Mouse (Mus musculus): Measurements from ENCODE around the gene Csnk1e. TPM values are rescaled to one million over a fixed set of nuclear protein-coding genes. Genes with fewer than 3 reads are reported as not detected.
"Not testable (repeated sequence)": the region's sequence is repeated elsewhere in the genome, so short reads cannot be mapped to it uniquely, and the experiment has no call there.

The Csnk1e gene
- total RNA-seq (2021): 10 to 100 TPM; 69.2 to 80.6 TPM
- long read RNA-seq, experiment 1, transcript Csnk1e-202 (11 exons, 1,391 nt): major isoform, 44 of 69 reads
- long read RNA-seq, experiment 1, partial matches to known transcripts: 2 of 69 reads
- long read RNA-seq, experiment 1, other reads (novel, unspliced or antisense): 17 of 69 reads
- long read RNA-seq, experiment 2, transcript Csnk1e-202 (11 exons, 1,391 nt): major isoform, 50 of 91 reads
- long read RNA-seq, experiment 2, transcript Csnk1e-201 (11 exons, 2,694 nt): minor isoform, 5 of 91 reads
- long read RNA-seq, experiment 2, partial matches to known transcripts: 13 of 91 reads
- long read RNA-seq, experiment 2, other reads (novel, unspliced or antisense): 21 of 91 reads

DNA sequence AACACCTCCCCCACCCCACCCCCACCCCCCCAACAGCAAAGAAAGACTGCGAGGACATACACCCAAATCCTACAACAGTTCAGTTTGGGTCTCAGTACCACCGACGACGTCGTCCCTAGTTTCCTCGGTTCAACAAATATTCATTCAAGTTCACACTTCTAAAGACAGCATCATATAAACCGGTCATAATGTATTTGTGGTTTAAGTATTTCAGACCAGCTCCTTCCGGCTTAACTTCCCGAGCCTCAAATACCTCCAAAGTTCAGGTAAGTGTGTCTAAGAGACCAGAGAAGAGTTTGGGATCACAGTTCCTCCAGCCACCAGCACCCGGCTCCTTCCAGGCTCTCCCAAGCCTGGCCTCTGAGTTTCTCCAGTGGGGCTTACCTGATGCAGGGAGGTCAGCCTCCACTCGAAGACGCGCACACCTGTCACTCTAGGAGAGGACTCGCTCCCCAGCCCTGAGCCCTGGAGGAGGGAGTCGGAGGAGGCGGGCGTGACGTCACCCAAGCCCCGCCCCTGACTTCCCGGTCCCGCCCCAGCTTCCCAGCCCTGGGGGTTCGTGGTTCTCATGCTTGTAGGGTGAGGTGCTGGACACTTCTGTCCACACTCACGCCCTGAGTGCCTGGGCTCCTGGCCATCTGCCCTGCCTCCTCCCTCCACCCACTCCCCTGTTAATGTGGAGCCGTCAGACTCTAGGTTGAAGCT is at the start of gene Csnk1e:
TSS of gene Csnk1e (minus strand) at position 461 of the 705 bp plus-strand sequence.
- DNase-seq (ENCODE audit: low spot score in 2 of 2): peak; percentile 64 to 73

DNA sequence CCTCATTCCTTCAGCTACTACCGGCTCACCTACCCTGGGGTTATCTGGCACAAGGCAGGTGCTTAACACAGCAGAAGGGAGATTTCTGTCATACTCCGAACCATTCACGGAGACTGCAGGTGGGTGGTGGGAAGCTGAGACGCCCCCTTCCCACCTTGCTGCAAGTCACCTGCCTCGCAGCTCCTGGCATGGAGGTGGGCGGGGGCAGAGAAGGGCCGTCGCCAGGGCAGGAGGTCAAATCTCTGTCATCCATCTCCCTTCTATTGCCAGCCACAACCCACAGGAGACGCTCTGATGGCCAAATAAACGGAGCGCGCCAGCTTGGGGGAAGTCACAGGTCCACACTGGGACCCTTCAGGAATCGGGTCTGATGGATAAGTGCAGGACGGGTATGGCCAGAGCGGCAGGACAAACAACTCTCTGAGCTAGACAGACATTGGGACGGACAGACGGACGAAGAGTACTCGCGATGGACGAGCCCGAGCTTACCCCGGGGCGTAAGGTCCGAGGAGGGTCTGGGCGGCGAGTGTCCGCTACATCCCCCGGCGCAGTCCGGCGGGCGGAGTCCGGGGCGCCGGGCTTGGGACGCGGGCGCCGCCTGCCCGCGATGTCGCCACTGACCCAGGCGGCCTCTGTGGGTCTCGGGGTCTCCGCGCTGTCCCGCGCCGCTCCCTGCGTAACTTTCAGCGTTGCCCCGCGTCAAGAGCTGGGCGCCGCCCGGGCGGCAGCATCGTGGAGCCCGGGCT is 49.5 kb upstream of the Csnk1e start, which contains the start of gene Kcnj4:
TSS of gene Kcnj4 (minus strand) at position 535 of the 746 bp plus-strand sequence.
- no peak for DNase-seq (ENCODE audit: low spot score in 2 of 2)

DNA sequence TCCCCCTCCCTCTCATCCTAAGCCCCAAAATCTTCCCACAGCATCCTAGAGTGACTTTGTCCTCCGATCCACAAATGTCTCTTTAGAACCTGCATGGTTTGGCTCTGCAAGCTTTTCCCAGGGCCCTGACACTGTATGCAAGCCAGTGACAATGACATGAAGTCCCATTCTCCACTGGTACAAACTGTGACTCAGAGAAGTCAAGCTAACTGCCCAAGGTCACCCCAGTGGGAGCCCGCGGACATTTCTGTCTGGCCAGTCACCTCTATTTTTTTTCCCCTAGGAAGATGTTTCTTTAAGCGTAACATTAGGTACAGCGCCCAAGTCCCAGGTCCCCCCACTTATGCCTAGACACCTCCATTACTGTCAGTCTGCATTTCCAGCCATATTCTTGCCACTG is 48.1 kb upstream of the Csnk1e start:
- DNase-seq (ENCODE audit: low spot score in 2 of 2): peak in 1 of 2 experiments; percentile 45

DNA sequence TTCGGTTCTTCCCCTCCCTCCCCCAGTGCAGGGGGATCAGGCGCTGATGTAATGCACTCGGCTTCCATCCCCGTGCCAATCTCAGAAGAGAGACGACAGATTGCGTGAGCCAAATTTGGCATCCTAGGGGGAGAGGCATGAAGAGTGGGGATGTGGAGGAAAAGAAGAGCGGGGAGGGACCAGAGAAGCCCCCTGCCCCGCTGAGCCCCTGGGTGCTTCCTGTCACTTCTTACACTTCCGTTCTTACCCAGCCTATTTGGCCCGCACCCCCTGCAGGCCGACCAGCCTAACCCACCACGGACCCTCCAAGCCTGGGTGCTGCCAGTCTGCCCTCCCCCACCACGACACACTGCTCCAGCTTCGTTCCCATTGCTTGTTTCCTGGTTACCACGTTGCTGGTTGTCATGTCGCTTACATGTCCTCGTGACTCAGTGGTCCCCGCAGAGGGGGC is 47.5 kb upstream of the Csnk1e start:
- DNase-seq (ENCODE audit: low spot score in 2 of 2): no peak

DNA sequence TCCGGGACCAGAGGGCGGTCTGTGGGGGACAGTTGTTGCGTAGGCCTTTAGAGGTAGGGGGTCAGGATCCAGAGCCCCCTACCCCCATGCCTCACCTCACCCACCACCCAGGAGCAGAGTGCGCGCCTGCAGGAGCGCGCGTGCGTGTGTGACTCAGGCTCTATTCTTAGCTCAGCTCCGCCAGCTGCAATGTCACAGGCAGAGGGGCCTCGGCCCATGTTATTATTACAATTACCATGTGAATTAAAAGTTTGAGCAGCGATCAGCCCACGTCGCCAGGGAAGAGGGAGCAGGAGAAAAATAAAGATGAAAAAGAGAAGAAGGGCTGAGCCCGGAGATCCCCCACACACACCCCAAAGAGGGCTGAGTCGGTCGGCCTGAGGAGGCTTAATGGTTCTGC is 44.7 kb upstream of the Csnk1e start:
- no peak for DNase-seq (ENCODE audit: low spot score in 2 of 2)

DNA sequence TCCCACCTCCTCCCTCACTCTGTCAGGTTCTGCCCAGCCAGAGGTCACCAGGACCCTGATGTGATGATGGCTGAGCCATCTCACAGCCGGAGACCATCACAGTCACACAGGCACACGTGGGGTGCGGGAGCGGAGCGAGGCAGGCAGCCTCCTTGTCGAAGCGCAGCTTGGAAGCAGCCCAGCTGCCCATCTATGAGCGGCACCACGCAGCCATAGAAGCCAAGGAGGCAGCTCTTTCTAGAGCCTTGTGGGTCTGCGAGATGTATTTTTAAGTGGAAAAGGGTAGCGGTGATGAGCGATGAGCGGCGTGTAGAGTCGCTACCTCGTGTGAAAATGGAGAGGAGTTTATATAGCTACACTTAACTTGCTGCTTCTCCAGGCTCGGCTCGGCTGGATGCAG is 38.2 kb upstream of the Csnk1e start:
- no peak for DNase-seq (ENCODE audit: low spot score in 2 of 2)

DNA sequence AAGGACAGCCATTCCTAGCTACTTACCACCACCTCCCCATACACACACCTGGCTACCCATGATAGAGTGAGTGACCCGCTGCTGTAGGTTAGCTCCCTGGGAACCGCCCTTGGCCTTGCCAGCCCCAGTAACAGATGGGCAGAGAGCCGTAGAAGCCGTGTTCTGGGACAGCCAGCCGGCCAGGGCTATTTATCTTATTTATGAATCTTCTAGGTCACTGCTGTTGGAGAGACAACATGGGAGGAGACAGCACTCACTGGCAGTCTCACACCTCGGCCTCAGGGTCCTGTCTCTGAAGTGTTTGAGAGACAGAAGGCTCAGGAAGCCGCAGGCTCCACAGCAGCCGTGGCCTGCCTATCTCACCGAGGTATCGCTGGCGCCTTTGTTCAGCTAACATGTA is 34.1 kb upstream of the Csnk1e start:
- DNase-seq (ENCODE audit: low spot score in 2 of 2): no peak

DNA sequence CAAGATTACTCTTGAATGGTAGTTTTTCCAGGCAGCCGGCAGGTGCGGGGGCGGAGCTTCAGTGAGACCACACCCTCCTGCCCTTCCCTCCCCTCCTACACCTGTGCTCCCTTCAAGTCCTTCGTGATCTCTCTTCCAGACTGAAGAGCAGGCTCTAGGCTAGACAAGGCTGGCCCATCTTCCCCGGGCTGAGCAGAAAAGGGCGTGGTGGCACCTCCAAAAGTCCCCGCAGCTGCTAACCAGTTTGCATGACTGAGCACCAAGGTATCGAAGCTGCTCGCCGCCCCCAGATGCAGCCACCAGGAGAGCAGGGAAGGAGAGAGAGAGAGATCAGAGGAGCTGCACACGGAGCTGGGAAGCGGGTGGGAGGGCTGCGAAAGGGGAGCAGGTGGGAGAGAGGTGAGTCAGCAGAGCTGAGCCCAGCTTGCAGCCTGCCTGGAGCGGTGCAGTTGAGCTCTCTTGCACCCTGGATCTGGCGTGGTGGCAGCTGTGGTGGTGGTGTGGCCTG is 25.9 kb upstream of the Csnk1e start:
- DNase-seq (ENCODE audit: low spot score in 2 of 2): no peak

DNA sequence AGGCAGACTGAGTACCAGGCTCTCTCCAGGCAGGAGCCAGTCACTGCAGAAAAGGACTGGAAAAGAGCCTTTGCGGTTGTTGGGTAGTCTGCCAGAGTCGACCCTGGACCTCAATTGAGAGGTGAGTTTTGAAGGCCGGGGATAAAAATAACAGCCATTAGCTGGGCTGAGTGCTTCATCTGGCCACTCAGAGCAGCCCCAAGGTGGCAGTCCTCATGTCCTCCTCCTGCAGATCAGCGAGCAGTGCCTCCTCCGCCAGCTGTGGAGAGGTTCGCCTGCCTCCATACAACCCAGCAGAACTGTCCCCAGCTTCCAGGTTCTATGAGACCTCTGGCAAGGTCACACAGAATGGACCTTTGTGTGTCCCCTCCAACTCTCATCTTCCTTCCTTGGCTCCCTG is 21.9 kb upstream of the Csnk1e start:
- DNase-seq (ENCODE audit: low spot score in 2 of 2): no peak

DNA sequence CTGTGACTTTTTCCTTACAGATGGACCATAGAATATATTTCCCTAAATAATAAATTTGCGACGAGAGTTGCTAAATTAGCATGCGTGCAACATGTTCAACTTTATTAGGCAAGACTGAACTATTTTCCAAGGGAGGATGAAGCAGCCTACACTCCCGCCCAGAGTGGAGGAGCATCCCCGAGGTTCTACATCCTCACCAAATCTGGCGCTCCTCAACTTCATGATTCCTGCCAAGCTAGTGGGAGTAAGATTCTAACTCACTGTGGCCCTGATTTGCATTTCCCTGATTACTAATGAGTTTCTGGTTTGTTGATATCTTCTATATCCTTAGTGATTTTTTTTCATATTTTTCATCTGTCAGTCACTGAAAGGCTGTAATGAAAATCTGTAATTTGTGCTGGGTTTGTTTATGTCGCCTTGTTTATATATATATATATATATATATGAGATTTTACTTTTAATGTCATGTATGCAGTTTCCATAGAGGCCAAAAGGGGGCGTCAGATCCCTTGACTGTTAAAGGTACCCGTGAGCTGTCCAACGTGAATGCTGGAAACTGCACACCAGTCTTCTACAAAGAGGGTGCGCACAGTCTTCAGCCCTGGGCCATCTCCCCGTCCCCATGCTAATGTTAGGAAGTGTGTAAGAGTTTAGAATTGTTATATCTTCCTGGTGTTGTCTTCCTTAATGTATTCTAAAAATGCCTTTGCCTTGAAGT is 18.4 kb upstream of the Csnk1e start:
- DNase-seq (ENCODE audit: low spot score in 2 of 2): no peak

DNA sequence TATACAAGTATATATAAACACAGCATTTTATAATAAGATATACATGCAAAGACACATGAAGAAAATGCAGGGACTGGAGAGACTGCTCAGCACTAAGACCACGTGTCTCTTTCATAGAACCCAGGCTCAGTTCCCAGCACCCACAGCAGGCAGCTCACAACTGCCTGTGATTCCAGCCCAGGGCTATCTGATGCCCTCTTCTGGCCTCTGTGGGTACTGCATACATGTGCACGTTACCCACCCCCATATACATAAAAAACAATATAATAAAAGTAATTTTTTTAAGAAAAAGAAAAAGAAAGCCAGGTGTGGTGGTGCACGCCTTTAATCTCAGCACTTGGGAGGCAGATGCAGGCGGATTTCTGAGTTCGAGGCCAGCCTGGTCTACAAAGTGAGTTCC is 17.7 kb upstream of the Csnk1e start:
- no peak for DNase-seq (ENCODE audit: low spot score in 2 of 2)

DNA sequence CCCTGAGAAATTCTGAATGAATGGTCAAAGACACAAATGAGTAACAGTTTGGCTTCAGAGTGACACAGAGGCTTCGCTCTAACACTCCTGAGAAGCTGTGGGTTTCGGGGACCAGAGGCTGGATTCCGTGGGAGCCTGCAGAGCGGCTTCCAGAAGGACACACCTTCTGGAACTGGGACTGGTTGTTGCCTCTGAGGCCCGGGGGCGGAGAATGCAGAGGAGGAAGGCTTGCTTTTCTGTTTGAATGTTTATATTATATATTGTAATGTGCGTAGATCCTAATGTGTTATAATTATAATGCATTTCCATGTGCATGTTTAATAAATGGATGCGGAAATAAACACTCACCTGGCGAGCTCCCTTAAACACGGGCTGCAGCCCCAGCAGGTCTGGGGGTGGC is 15.7 kb upstream of the Csnk1e start:
- DNase-seq (ENCODE audit: low spot score in 2 of 2): no peak

DNA sequence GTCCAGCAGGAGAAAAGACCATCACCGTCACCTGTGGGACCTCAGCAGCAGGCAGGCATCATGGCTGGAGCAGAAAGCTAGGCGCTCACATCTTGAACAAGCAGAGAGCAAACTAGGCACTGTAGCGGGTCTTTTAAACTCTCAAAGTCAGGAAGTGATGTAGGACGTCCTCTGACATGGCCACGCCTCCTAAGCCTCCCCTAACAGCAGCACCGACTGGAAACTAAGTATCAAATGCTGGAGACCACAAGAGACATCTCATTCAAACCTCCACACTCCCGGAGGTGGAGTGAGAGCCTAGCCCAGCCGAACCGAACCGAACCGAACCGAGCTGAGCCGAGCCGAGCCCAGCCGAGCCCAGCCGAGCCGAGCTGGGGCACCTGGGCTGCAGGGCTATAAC is 15.2 kb upstream of the Csnk1e start:
- no peak for DNase-seq (ENCODE audit: low spot score in 2 of 2)

DNA sequence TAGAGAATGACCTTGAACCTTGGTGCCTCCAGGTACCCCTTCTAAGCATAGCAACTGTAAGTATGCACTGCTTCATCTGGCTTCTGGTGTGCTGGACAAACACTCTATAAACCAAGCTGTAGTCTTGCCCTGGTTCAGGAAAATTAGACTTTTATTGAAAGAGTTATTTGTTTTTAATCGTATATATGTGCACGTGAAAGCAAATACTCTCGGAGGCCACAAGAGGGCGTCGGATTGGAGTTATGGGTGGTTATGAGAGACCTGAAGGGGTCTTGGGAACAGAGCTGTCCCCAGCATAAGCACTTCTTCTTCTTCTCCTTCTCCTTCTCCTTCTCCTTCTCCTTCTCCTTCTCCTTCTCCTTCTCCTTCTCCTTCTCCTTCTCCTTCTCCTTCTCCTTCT is 14.2 kb upstream of the Csnk1e start:
- no peak for DNase-seq (ENCODE audit: low spot score in 2 of 2)

DNA sequence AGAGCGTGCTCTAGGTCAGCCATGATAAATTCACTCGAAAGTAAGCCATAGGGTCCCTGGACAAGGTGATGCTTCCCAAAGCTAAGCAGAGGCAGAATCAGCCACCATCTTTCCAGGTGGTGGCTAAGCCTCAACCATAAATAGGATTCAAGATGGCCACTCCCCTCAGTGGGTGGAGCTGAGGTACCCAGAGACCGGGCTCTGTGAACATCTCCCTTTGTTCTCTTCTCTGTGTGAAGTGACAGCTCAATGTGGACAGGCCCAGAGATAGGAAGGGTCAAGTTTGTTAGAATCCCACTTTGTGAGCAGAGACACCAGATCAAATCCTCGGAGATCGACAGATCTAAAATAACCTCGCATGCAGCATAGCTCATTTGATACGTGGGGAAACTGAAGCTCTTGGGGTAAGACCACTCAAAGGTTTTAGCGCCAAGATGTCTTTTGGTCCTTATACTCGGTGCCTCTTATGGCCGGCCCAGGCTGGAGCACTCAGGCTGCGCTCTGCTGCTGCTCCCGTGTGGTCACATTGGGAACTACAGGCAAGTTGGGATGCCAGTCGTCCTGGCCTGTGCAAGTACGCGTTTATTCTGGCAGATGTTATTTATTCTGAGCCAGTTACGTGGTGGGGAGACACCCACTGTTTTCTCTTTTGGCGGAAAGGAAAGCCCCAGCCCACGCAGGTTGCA is 11.4 kb upstream of the Csnk1e start:
- DNase-seq (ENCODE audit: low spot score in 2 of 2): peak; percentile 88 to 91

DNA sequence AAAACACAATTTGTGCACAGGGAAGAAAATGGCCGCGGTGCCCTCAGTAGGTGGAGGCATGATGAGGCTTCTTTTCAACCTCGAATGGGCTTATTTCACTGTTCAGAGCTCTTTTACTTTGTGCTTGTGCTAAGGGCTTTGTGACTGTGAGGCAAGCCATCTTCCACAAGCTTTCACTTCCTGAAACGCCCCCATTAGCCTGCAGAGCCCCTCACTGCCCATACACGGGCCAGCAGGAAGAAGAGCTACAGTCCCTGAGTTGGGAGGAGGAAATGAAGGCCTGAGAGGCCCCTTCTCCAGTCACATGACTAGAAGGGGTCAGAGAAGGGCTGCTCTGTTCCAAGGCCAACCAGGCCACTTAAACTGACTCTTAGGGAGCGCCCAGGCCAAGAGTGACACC is 1.2 kb upstream of the Csnk1e start:
- DNase-seq (ENCODE audit: low spot score in 2 of 2): no peak

DNA sequence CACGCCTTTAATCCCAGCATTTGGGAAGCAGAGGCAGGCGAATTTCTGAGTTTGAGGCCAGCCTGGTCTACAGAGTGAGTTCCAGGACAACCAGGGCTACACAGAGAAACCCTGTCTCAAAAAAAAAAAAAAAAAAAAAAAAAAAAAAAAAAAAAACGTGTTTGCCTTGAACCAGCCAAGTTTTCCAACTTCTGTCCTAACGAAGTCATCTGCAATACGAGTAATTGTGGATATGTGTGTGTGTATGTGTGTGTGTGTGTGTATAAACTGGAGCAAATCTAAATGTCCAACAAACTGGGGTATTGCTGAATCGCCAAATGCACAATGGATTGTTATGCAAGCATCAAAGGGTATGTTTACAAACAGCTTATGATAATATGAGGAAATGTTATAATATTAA is 738 bp upstream of the Csnk1e start:
- DNase-seq (ENCODE audit: low spot score in 2 of 2): not testable (repeated sequence)

DNA sequence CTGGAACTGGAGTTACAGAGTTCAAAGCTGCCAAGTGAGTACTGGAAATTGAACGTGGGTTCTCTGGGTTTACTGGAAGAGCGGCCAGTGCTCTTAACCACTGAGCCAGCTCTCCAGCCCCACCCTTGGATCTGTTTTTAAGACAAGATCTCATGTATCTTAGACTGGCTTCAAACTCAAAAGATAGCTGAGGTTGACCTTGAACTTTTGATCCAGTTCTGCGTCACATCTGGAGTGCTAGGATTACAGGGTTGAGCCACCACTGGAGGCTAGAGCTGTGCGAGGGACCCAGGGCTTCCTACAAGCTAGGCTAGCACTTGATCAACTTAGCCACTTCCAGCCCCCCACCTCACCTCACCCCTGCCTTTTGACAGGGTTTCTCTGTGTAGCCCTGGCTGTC is 1.5 kb downstream of the Csnk1e start:
- DNase-seq (ENCODE audit: low spot score in 2 of 2): no peak

DNA sequence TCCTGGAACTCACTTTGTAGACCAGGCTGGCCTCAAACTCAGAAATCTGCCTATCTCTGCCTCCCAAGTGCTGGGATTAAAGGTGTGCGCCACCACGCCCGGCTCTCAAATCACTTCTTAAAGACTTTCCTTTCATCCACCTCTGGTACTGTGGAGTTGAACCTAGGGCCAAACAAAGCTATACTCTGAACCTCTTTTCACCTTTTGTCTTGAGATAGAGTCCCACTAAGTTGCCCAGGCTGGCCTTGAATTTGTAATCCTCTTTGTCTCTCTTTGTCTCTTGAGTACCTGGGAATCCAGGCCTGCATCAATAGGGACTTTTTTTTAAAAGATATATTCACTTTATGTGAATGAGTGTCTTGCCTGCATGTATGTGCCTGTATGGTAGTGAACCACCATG is 7.3 kb downstream of the Csnk1e start:
- DNase-seq (ENCODE audit: low spot score in 2 of 2): no peak

All from adrenal gland, adult 18-20 months (tissue).